Mouse (Mus musculus): Measurements from ENCODE around the gene Kctd13. TPM values are rescaled to one million over a fixed set of nuclear protein-coding genes. Genes with fewer than 3 reads are reported as not detected.
A peak's percentile ranks its signal among the peaks of the same experiment; 100 is the strongest.

Gene Kctd13
- total RNA-seq, 2 experiments from 2014 or later: 9.7 to 23.1 TPM

DNA sequence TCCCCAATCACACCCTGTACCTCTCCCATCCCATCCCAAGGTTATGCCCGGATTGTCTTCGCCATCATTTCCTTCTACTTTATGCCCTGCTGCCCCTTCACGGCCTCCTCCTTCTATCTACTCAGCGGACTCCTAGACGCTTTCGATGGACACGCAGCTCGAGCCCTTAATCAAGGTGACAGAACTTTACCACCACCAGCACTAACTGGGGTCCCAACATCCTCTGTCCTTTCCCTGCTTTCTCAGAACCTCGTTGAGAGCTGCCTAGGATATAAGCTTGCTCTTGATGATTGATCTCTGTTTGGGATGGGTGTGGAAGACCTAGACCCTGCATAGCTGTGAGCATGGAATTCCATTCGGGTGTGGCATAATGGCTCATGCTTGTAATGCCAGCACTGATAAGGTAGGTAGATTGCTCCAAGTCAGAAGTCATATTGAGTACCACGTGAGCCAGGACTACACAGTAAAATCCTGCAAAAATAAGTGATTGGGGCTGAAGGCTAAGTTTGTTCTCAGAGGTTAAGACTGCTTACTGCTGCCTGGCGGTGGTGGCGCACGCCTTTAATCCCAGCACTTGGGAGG, 48.3 kb downstream of the Kctd13 start:
- no peak for ATAC-seq (replicated peaks; ENCODE audit: poor library complexity, severe bottlenecking)

GRCm38 (mm10) chr7:126978841-126979240, 50.2 kb downstream of the Kctd13 start:
- no peak for ATAC-seq (replicated peaks; ENCODE audit: poor library complexity, severe bottlenecking)

DNA sequence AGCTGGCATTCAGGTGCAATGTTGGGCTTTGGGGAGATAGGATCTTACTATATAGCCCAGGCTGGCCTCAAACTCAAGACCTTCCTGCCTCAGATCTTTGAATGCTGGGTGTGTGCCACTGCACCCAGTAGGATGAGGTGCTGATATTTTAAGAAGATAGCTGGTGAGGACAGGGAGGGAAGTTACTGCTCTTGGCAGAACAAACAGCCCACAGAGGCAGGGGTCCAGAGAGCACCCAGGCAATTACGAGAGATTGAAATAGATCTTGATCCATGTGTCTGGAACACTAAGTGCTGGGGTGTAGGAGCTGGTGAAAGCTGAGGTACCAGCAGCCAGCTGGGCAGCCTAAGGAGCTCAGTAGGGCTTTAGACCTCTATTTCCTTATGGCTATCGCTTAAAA, 52.9 kb downstream of the Kctd13 start:
- ATAC-seq (replicated peaks; ENCODE audit: poor library complexity, severe bottlenecking): no peak

- ATAC-seq (replicated peaks; ENCODE audit: poor library complexity, severe bottlenecking): no peak
Observed at GRCm38 (mm10) chr7:126982054-126982453, 53.4 kb downstream of the Kctd13 start.

DNA sequence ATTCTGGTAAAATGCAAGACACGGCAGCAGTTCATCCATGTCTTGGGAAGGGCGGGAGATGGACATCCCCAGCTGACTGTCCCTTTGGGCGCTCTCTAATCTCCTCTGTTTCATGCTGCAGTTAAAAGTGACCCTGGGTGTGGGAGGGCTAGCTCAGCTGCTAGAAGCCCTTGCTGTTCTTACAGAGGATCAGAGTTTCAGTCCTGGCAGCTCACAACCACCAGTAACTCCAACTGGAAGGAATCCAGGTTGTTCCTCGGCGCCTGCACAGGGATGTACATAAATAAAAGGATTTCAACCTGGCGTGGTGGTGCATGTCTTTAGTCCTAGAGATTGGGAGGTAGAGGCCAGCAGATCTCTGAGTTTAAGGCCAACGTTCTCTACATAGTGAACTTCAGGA, 54.4 kb downstream of the Kctd13 start:
- no peak for ATAC-seq (replicated peaks; ENCODE audit: poor library complexity, severe bottlenecking)

DNA sequence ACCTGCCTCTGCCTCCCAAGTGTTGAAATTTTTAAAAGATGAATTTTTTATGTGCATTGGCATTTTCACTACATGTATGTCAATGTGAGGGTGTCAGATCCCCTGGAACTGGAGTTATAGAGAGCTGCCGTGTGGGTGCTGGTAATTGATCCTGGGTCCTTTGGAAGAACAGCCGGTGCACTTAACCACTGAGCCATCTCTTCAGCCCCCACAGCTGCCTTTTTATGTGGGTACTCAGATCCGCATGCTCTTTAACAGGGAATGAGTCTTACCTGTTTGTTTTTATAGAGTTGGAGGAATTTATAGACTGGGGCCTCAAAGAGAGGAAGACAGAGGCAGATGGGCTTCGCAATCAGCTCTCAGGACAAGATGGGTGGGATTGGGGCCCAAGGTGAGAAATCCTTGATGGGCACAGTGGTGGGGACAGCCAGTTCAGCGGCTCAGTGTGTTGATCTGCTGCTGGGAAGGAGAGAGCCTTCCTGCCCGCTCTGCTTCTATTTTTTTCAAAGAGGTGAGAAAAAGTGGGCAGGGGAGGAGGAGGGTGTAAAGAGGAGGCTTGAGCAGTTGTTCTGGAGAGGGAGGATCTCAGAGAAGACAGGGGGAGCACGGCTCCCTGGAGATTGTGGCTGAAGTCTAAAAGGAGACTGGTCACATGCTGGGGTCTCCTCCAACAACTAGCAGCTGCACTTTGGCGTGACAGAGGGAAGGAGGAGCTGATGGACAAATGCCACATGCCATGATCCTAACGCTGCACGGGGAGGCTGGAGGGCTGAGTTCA, 56.2 kb downstream of the Kctd13 start:
- no peak for ATAC-seq (replicated peaks; ENCODE audit: poor library complexity, severe bottlenecking)

DNA sequence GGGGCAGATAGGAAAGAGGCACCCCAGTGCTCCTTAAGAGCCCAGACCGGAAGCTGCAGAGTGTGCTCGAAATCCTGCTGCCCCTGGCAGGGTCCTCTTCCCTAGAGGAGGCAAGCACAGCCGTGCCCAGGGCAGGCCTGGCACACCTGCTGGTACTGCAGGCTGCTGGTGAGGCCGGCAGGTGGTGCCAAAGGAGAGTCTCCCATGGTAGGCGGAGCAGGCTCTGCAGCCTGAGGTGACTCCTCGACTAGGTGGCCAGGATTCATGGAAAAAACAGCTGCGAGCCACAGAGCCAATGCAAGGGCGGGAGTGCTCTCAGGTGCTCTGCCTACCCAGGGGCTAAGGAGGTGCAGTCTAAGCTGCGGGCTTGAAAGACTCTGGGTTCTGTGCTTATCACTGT, 57.6 kb downstream of the Kctd13 start:
- peak; percentile 33; the same call in 1 of the 2 replicates for ATAC-seq (replicated peaks; ENCODE audit: poor library complexity, severe bottlenecking)

- no peak for ATAC-seq (replicated peaks; ENCODE audit: poor library complexity, severe bottlenecking)
Observed at GRCm38 (mm10) chr7:126988816-126989215, 60.1 kb downstream of the Kctd13 start.

Other genes with a start within 250 kb of the Kctd13 start
- 151 and 195 TPM in 2 replicates for gene Bola2, start 233.5 kb upstream of the Kctd13 start, total RNA-seq (2014; fragmentation: Nextera tagmentation)
- 135 and 158 TPM in 2 replicates for gene Bola2, start 233.5 kb upstream of the Kctd13 start, total RNA-seq (2017)
- 9.3 and 13.3 TPM in 2 replicates for gene Slx1b, start 233.1 kb upstream of the Kctd13 start, total RNA-seq (2014; fragmentation: Nextera tagmentation)
- gene Slx1b, start 233.1 kb upstream of the Kctd13 start, total RNA-seq (2017): 5.4 and 6.3 TPM in 2 replicates
- gene Coro1a, start 221.1 kb upstream of the Kctd13 start, total RNA-seq (2014; fragmentation: Nextera tagmentation): 497 and 510 TPM in 2 replicates
- gene Coro1a, start 221.1 kb upstream of the Kctd13 start, total RNA-seq (2017): 409 and 441 TPM in 2 replicates
- gene Mapk3, start 169.3 kb upstream of the Kctd13 start, total RNA-seq (2014; fragmentation: Nextera tagmentation): 90.7 and 111 TPM in 2 replicates
- gene Mapk3, start 169.3 kb upstream of the Kctd13 start, total RNA-seq (2017): 52.5 and 53.0 TPM in 2 replicates
- 13.0 and 27.7 TPM in 2 replicates for gene Gdpd3, start 162.5 kb upstream of the Kctd13 start, total RNA-seq (2014; fragmentation: Nextera tagmentation)
- 3.6 and 11.3 TPM in 2 replicates for gene Gdpd3, start 162.5 kb upstream of the Kctd13 start, total RNA-seq (2017)
- gene Ypel3, start 151.9 kb upstream of the Kctd13 start, total RNA-seq (2014; fragmentation: Nextera tagmentation): 29.6 and 42.6 TPM in 2 replicates
- 16.2 and 17.4 TPM in 2 replicates for gene Ypel3, start 151.9 kb upstream of the Kctd13 start, total RNA-seq (2017)
- gene Tbx6, start 147.4 kb upstream of the Kctd13 start, total RNA-seq (2014; fragmentation: Nextera tagmentation): 0.58 TPM in 1 of 2 replicates, not detected in the other
- not detected in 2 replicates for gene Tbx6, start 147.4 kb upstream of the Kctd13 start, total RNA-seq (2017)
- 160 and 219 TPM in 2 replicates for gene Ppp4c, start 136.4 kb upstream of the Kctd13 start, total RNA-seq (2014; fragmentation: Nextera tagmentation)
- gene Ppp4c, start 136.4 kb upstream of the Kctd13 start, total RNA-seq (2017): 131 and 137 TPM in 2 replicates
- gene Fam57b, start 131.2 kb upstream of the Kctd13 start, total RNA-seq (2014; fragmentation: Nextera tagmentation): not detected in 2 replicates
- gene Fam57b, start 131.2 kb upstream of the Kctd13 start, total RNA-seq (2017): not detected in 2 replicates
- gene 4930451I11Rik, start 97.2 kb upstream of the Kctd13 start, total RNA-seq (2014; fragmentation: Nextera tagmentation): not detected in 2 replicates
- gene 4930451I11Rik, start 97.2 kb upstream of the Kctd13 start, total RNA-seq (2017): not detected in 2 replicates
- gene Doc2a, start 81.5 kb upstream of the Kctd13 start, total RNA-seq (2014; fragmentation: Nextera tagmentation): not detected in 2 replicates
- 0.15 TPM in 1 of 2 replicates, not detected in the other for gene Doc2a, start 81.5 kb upstream of the Kctd13 start, total RNA-seq (2017)
- 62.2 and 65.9 TPM in 2 replicates for gene Hirip3, start 66.9 kb upstream of the Kctd13 start, total RNA-seq (2014; fragmentation: Nextera tagmentation)
- gene Hirip3, start 66.9 kb upstream of the Kctd13 start, total RNA-seq (2017): 168 and 171 TPM in 2 replicates
- gene Ino80e, start 66.5 kb upstream of the Kctd13 start, total RNA-seq (2014; fragmentation: Nextera tagmentation): 89.0 and 100 TPM in 2 replicates
- gene Ino80e, start 66.5 kb upstream of the Kctd13 start, total RNA-seq (2017): 23.4 and 35.3 TPM in 2 replicates
- 28.0 and 45.8 TPM in 2 replicates for gene Taok2, start 44.2 kb upstream of the Kctd13 start, total RNA-seq (2014; fragmentation: Nextera tagmentation)
- gene Taok2, start 44.2 kb upstream of the Kctd13 start, total RNA-seq (2017): 29.9 and 35.6 TPM in 2 replicates
- 27.9 and 31.9 TPM in 2 replicates for gene Tmem219, start 6.0 kb upstream of the Kctd13 start, total RNA-seq (2014; fragmentation: Nextera tagmentation)
- 20.0 and 26.5 TPM in 2 replicates for gene Tmem219, start 6.0 kb upstream of the Kctd13 start, total RNA-seq (2017)
- not detected in 2 replicates for gene Asphd1, start 20.7 kb downstream of the Kctd13 start, total RNA-seq (2014; fragmentation: Nextera tagmentation)
- gene Asphd1, start 20.7 kb downstream of the Kctd13 start, total RNA-seq (2017): not detected in 2 replicates
- 3.4 and 6.4 TPM in 2 replicates for gene Sez6l2, start 21.7 kb downstream of the Kctd13 start, total RNA-seq (2014; fragmentation: Nextera tagmentation)
- gene Sez6l2, start 21.7 kb downstream of the Kctd13 start, total RNA-seq (2017): 0.46 and 1.4 TPM in 2 replicates
- gene Cdipt, start 47.0 kb downstream of the Kctd13 start, total RNA-seq (2014; fragmentation: Nextera tagmentation): 72.3 and 78.9 TPM in 2 replicates
- 38.2 and 63.1 TPM in 2 replicates for gene Cdipt, start 47.0 kb downstream of the Kctd13 start, total RNA-seq (2017)
- gene Cdiptos, start 47.2 kb downstream of the Kctd13 start, total RNA-seq (2014; fragmentation: Nextera tagmentation): 1.1 and 2.7 TPM in 2 replicates
- gene Cdiptos, start 47.2 kb downstream of the Kctd13 start, total RNA-seq (2017): 0.26 and 1.1 TPM in 2 replicates
- gene Mvp, start 85.7 kb downstream of the Kctd13 start, total RNA-seq (2014; fragmentation: Nextera tagmentation): 9.8 and 13.1 TPM in 2 replicates
- 17.7 and 22.1 TPM in 2 replicates for gene Mvp, start 85.7 kb downstream of the Kctd13 start, total RNA-seq (2017)
- gene Pagr1b, start 87.6 kb downstream of the Kctd13 start, total RNA-seq (2014; fragmentation: Nextera tagmentation): not detected in 2 replicates
- gene Pagr1b, start 87.6 kb downstream of the Kctd13 start, total RNA-seq (2017): 10.5 TPM in 1 of 2 replicates, not detected in the other
- gene Pagr1a, start 88.5 kb downstream of the Kctd13 start, total RNA-seq (2014; fragmentation: Nextera tagmentation): 17.5 and 50.8 TPM in 2 replicates
- gene Pagr1a, start 88.5 kb downstream of the Kctd13 start, total RNA-seq (2017): 3.4 and 27.2 TPM in 2 replicates
- 2.3 and 28.3 TPM in 2 replicates for gene Gm42742, start 92.2 kb downstream of the Kctd13 start, total RNA-seq (2014; fragmentation: Nextera tagmentation)
- 32.7 and 35.4 TPM in 2 replicates for gene Gm42742, start 92.2 kb downstream of the Kctd13 start, total RNA-seq (2017)
- gene Prrt2, start 92.3 kb downstream of the Kctd13 start, total RNA-seq (2014; fragmentation: Nextera tagmentation): 1.8 and 6.9 TPM in 2 replicates
- gene Prrt2, start 92.3 kb downstream of the Kctd13 start, total RNA-seq (2017): 0.43 and 1.6 TPM in 2 replicates
- 143 and 169 TPM in 2 replicates for gene Maz, start 98.2 kb downstream of the Kctd13 start, total RNA-seq (2014; fragmentation: Nextera tagmentation)
- 52.5 and 77.5 TPM in 2 replicates for gene Maz, start 98.2 kb downstream of the Kctd13 start, total RNA-seq (2017)
- gene Kif22, start 113.6 kb downstream of the Kctd13 start, total RNA-seq (2014; fragmentation: Nextera tagmentation): 26.2 and 29.2 TPM in 2 replicates
- gene Kif22, start 113.6 kb downstream of the Kctd13 start, total RNA-seq (2017): 65.0 and 67.4 TPM in 2 replicates
- gene Zg16, start 158.4 kb downstream of the Kctd13 start, total RNA-seq (2014; fragmentation: Nextera tagmentation): not detected in 2 replicates
- gene Zg16, start 158.4 kb downstream of the Kctd13 start, total RNA-seq (2017): 1.6 and 2.5 TPM in 2 replicates
- 19.3 and 22.1 TPM in 2 replicates for gene AI467606, start 162.5 kb downstream of the Kctd13 start, total RNA-seq (2014; fragmentation: Nextera tagmentation)
- gene AI467606, start 162.5 kb downstream of the Kctd13 start, total RNA-seq (2017): 23.5 and 25.9 TPM in 2 replicates
- 2.7 and 3.1 TPM in 2 replicates for gene Qprt, start 193.3 kb downstream of the Kctd13 start, total RNA-seq (2014; fragmentation: Nextera tagmentation)
- 0.21 and 1.6 TPM in 2 replicates for gene Qprt, start 193.3 kb downstream of the Kctd13 start, total RNA-seq (2017)
- gene Spn, start 208.9 kb downstream of the Kctd13 start, total RNA-seq (2014; fragmentation: Nextera tagmentation): 123 and 159 TPM in 2 replicates
- 293 and 356 TPM in 2 replicates for gene Spn, start 208.9 kb downstream of the Kctd13 start, total RNA-seq (2017)